Mouse (Mus musculus): ENCODE data around the gene Frat2. TPM values are rescaled to one million over a fixed set of nuclear protein-coding genes. Genes with fewer than 3 reads are reported as not detected.
"Not testable (repeated sequence)": the region's sequence is repeated elsewhere in the genome, so short reads cannot be mapped to it uniquely, and the experiment has no call there.

Frat2 gene
- polyA plus RNA-seq, 1 experiment from 2014 or later = 12.4 TPM

- Histone ChIP-seq H3K9me3 (replicated peaks) (no peaks in the 10 kb centered on the region; the same call in 1 of the 2 replicates), H3K27ac (no peak overlapping the region), H3K4me2 (no peak overlapping the region), H3K4me3 (no peak overlapping the region), H3K27me3 (no peaks in the 10 kb centered on the region), H3K4me1 (0 out of 2 replicates have a peak, but pooled peaks cover 4% of the 10 kb centered on the region), H3K9ac (no peak overlapping the region), H3K36me3 (ENCODE audit: poor library complexity, severe bottlenecking) (peaks cover 16% of the 10 kb centered on the region)
- WGBS = 88% methylated on average over 3 of the region's 3 CpGs
- no peak for ATAC-seq
Observed at GRCm38 (mm10) chr19:41857816-41858310, 9.9 kb upstream of the Frat2 start.

DNA sequence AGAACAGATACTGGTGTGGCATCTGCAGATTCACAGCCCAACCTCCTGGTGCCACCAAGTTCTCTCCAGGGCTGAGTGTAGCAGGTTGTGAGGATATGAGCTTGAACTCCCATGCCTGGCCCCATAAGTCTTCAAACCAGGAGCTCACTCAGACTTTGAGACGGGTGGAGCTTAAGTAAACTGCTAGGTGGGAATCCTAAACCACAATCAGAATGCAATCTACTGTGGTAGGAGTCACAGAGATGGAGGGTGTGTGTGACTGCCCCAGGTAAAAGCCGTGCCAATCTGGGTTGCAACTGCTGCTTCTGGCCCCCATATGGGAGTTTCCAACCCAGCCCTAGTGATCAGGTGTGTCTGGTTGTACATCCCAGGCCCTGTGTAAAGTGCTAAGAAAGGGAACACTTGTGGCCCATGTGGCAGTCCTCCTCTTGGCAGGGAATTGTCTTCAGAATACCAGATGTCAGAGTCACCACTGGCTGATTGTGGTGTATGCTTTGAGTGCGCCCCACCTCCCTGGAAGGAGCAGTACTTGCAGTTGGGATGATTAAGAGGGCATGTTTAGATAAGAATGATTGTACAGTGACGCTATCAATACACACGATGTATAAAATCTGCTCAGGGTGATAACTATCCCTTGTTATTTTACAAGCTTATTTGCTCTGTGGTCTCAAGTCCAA, 9.3 kb upstream of the Frat2 start:
- no peak overlapping the region for H3K27ac ChIP-seq
- 91% methylated on average over 5 of the region's 5 CpGs for WGBS

GRCm38 (mm10) chr19:41852423-41852822, 4.5 kb upstream of the Frat2 start:
- H3K36me3 ChIP-seq (ENCODE audit: poor library complexity, severe bottlenecking) = no peaks in the 10 kb centered on the region
- 88% methylated on average over 4 of the region's 4 CpGs for WGBS
- ATAC-seq = no peak
- no peak overlapping the region for H3K27ac ChIP-seq
- H3K4me1 ChIP-seq = peaks cover 26% of the 10 kb centered on the region
- H3K4me3 ChIP-seq = no peak overlapping the region
- H3K9ac ChIP-seq = no peak overlapping the region
- H3K4me2 ChIP-seq = no peak overlapping the region
- no peaks in the 10 kb centered on the region for H3K27me3 ChIP-seq
- no peaks in the 10 kb centered on the region; the same call in 1 of the 2 replicates for H3K9me3 ChIP-seq (replicated peaks)

More for the DNA sequence above, 9.3 kb upstream of the Frat2 start:
- no peaks in the 10 kb centered on the region; the same call in 1 of the 2 replicates for H3K9me3 ChIP-seq (replicated peaks)
- H3K9ac ChIP-seq = no peak overlapping the region
- 0 out of 2 replicates have a peak, but pooled peaks cover 4% of the 10 kb centered on the region for H3K4me1 ChIP-seq
- H3K27me3 ChIP-seq = no peaks in the 10 kb centered on the region
- no peak overlapping the region for H3K4me3 ChIP-seq
- H3K36me3 ChIP-seq (ENCODE audit: poor library complexity, severe bottlenecking) = peaks cover 9% of the 10 kb centered on the region
- no peak overlapping the region for H3K4me2 ChIP-seq
- ATAC-seq = no peak

GRCm38 (mm10) chr19:41850719-41851543, 3.0 kb upstream of the Frat2 start:
- no peaks in the 10 kb centered on the region for H3K36me3 ChIP-seq (ENCODE audit: poor library complexity, severe bottlenecking)
- H3K4me2 ChIP-seq = peak overlapping the region; percentile 47
- H3K4me3 ChIP-seq = 0 out of 2 replicates have a peak overlapping the region, but pooled peaks have one; percentile 7
- peaks cover 35% of the 10 kb centered on the region for H3K4me1 ChIP-seq
- 10% methylated on average over 14 of the region's 14 CpGs for WGBS
- no peaks in the 10 kb centered on the region for H3K27me3 ChIP-seq
- no peak for ATAC-seq
- H3K9me3 ChIP-seq (replicated peaks) = no peaks in the 10 kb centered on the region; the same call in 1 of the 2 replicates
- H3K27ac ChIP-seq = peak overlapping the region; percentile 92
- peak overlapping the region; percentile 50 for H3K9ac ChIP-seq

DNA sequence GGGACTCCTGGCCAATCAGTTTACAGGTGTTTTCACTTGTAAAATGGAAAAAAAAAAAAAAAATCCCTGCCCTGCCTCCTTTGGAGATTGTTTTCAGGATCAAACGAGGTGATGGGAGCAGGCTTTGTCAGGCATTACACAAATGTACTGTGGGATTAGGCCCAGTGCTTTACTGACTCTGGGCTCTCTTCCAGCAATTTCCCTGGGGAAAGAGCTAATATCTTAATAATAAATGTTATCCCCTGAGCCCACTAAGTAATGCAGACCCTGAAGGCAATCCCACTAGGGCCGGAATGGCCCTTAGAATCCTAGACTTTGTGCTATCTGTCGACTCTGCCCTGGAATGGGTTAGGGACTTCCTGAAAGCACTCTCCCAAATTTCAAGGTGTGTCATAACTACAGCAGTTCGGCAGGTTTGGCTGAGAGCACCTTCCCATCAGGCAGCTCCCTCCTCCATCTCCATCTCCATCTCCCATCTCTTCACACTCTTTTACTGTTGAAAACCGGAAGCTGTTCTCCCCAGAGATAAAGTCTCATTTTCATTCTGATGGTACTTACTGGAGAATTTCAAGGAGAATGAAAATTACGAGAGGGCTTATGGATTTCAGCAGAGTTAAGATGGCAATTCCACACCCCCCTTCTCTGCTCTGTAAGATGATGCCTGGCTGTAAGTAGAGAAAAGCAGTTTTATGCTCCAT, 2.2 kb upstream of the Frat2 start:
- Histone ChIP-seq H3K9ac (no peak overlapping the region), H3K9me3 (replicated peaks) (no peaks in the 10 kb centered on the region; the same call in 1 of the 2 replicates), H3K4me2 (peak overlapping the region; percentile 47), H3K4me3 (no peak overlapping the region), H3K27ac (peak overlapping the region; percentile 92), H3K36me3 (ENCODE audit: poor library complexity, severe bottlenecking) (no peaks in the 10 kb centered on the region), H3K4me1 (peaks cover 42% of the 10 kb centered on the region), H3K27me3 (no peaks in the 10 kb centered on the region)
- no peak for ATAC-seq
- 5% methylated on average over 6 of the region's 6 CpGs for WGBS

DNA sequence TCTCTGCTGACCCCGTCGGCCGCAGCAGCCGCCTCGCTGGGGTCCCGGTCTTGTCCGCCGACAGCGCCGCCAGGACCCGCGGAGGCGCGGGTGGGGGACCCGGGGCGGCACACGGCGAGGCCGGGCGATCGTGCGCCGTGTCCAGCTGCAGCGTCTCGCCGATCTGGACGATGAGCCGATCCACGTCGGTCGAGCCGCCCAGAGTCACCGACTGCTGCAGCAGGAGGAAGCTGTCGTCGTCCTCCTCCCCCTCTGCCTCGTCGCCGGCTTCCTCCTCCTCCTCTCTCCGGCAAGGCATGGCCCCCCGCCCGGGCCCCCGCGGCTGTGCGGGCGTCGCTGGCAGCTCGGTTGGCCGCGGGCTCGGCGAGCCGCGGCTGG, 329 bp downstream of the Frat2 start:
- H3K27me3 ChIP-seq; H3K36me3 ChIP-seq (ENCODE audit: poor library complexity, severe bottlenecking); H3K9me3 ChIP-seq (replicated peaks): not testable (repeated sequence)
- H3K4me2 ChIP-seq = peak overlapping the region; percentile 95
- peak; percentile 61 for ATAC-seq
- WGBS = under 1% methylated on average over 41 of the region's 53 CpGs
- peak overlapping the region; percentile 93 for H3K27ac ChIP-seq
- H3K9ac ChIP-seq = peak overlapping the region; percentile 94
- H3K4me1 ChIP-seq = peaks cover 44% of the 10 kb centered on the region
- peak overlapping the region; percentile 90 for H3K4me3 ChIP-seq

DNA sequence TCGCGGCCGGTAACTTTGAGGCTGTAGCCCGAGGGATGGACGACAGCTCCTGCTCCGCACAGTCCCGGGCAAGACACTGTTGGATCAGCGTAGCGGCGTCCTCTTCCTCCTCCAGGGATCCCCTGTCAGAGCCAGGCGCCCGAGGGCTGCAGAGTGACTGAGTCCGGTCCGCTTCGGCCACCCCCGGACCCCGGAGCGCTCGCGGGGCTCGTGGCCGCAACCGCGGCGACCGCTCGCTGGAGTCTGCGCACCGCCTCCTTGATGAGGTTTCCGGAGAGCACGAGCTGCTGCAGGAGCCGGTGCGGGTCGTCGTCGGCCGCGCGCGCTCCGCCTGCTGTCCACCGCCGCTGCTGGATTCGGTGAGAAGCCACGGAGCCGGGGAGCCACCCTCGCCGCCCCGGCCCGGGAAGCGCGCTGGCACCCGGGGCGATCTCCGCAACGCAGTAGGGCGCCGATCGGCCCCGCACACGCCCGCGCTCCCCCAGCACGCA, 796 bp downstream of the Frat2 start:
- Histone ChIP-seq H3K4me3 (peak overlapping the region; percentile 90), H3K27ac (peak overlapping the region; percentile 93), H3K36me3 (ENCODE audit: poor library complexity, severe bottlenecking) (no peaks in the 10 kb centered on the region), H3K4me2 (peak overlapping the region; percentile 95), H3K4me1 (peaks cover 44% of the 10 kb centered on the region), H3K27me3 (no peaks in the 10 kb centered on the region), H3K9me3 (replicated peaks) (no peaks in the 10 kb centered on the region), H3K9ac (peak overlapping the region; percentile 94)
- WGBS = under 1% methylated on average over 64 of the region's 64 CpGs
- ATAC-seq = peak; percentile 3; the same call in 1 of the 2 replicates

DNA sequence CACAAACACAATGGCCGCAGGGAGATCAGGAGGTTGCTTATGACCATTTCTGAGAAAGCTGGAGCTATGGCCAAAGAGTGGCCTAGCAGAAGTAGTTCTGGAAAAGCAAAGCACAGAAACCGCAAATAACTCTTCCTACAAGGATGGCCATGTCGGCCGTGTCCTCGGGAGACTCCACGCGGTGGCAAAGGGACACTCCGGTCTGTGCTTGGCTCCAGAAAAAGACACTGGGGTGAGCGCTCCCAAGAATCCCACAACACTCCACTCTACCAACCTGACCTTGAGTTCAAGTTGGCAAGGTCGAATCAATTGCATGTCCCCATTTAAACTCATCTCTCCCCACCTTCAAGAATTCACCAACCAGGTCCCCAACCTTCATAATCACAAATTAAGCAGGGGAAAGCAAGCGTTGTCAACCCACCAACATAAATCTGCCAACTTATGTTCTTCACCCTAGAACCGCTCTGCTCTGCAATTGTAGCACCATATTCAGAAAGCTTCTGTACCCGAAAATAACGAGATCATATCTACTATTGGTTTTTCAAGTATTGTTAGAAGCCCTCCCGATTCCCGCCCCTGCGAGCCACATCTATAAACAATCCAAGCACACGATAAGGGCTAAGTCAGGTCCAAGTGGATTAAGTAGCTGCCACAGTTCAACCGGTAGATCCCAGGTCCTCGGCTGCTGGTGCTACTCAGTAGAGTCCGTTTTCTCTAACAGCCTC, 1.4 kb downstream of the Frat2 start:
- WGBS = 8% methylated on average over 21 of the region's 21 CpGs
- peaks cover 40% of the 10 kb centered on the region for H3K4me1 ChIP-seq
- H3K27ac ChIP-seq = peak overlapping the region; percentile 93; the same call in 1 of the 2 replicates

GRCm38 (mm10) chr19:41844345-41844744, 3.6 kb downstream of the Frat2 start:
- H3K4me2 ChIP-seq = no peak overlapping the region
- no peak overlapping the region for H3K4me3 ChIP-seq
- H3K27ac ChIP-seq = no peak overlapping the region
- H3K9me3 ChIP-seq (replicated peaks) = no peaks in the 10 kb centered on the region
- WGBS = 82% methylated on average over 6 of the region's 6 CpGs
- H3K4me1 ChIP-seq = peaks cover 18% of the 10 kb centered on the region
- H3K27me3 ChIP-seq = no peaks in the 10 kb centered on the region
- H3K9ac ChIP-seq = no peak overlapping the region
- no peaks in the 10 kb centered on the region for H3K36me3 ChIP-seq (ENCODE audit: poor library complexity, severe bottlenecking)
- ATAC-seq = no peak

More for the DNA sequence above, 1.4 kb downstream of the Frat2 start:
- peak overlapping the region; percentile 94 for H3K9ac ChIP-seq
- no peaks in the 10 kb centered on the region for H3K27me3 ChIP-seq
- H3K4me3 ChIP-seq = peak overlapping the region; percentile 90
- no peak for ATAC-seq
- no peaks in the 10 kb centered on the region for H3K9me3 ChIP-seq (replicated peaks)
- H3K4me2 ChIP-seq = peak overlapping the region; percentile 95
- no peaks in the 10 kb centered on the region for H3K36me3 ChIP-seq (ENCODE audit: poor library complexity, severe bottlenecking)

GRCm38 (mm10) chr19:41842706-41843105, 5.2 kb downstream of the Frat2 start:
- 87% methylated on average over 4 of the region's 4 CpGs for WGBS
- Histone ChIP-seq H3K4me3 (no peak overlapping the region), H3K9me3 (replicated peaks) (no peaks in the 10 kb centered on the region), H3K4me1 (peaks cover 18% of the 10 kb centered on the region), H3K4me2 (no peak overlapping the region), H3K9ac (no peak overlapping the region), H3K27me3 (no peaks in the 10 kb centered on the region), H3K27ac (no peak overlapping the region), H3K36me3 (ENCODE audit: poor library complexity, severe bottlenecking) (no peaks in the 10 kb centered on the region)
- ATAC-seq = no peak

DNA sequence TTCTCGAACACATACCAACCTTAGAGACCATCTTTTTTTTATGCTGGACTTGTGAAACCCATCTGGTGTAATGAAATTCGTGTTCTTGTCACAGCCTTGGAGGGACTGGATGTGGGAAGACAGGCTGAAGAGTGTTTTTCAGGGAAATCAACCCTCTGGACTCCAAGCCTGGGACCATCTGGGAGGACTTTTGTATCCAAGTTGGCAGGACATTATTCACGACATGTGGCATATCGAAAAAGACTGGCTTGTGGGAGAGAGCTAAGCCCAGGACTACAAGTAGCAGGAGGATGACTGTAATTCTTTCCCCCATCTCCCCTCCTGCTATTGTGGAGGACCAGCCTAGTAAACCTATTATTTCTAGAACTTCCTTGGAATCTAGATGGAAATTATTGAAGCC, 5.7 kb downstream of the Frat2 start:
- ATAC-seq = no peak
- Histone ChIP-seq H3K4me3 (no peak overlapping the region), H3K27me3 (no peaks in the 10 kb centered on the region), H3K4me1 (peaks cover 19% of the 10 kb centered on the region), H3K27ac (no peak overlapping the region), H3K9me3 (replicated peaks) (no peaks in the 10 kb centered on the region), H3K36me3 (ENCODE audit: poor library complexity, severe bottlenecking) (no peaks in the 10 kb centered on the region), H3K9ac (no peak overlapping the region), H3K4me2 (no peak overlapping the region)
- WGBS = 80% methylated on average over 4 of the region's 4 CpGs

Measured in forebrain, embryonic 13.5 days (tissue).